Mouse (Mus musculus) neutrophil, adult 59 days (primary cell): Measurements from ENCODE around the gene Aste1. TPM values are rescaled to one million over a fixed set of nuclear protein-coding genes. Genes with fewer than 3 reads are reported as not detected.

Experiments
- total RNA-seq, 2 experiments: library from RNA; stranded (reverse); gene quantifications; 1 replicate in 1 of 2; 2 replicates in 1 of 2; pipeline ENCODE4 v1.2.4; 2023

The Aste1 gene
- 10 to 100 TPM; 23.5 to 24.0 TPM for total RNA-seq

GRCm38 (mm10) chr9:105395218-105395627, at the start of gene Aste1, which contains the start of gene Nek11:
Gene Aste1 (plus strand): TSS chr9:105395392.
Gene Nek11 (minus strand): TSS chr9:105395524.

Other genes with a start within 250 kb of the Aste1 start
- gene Nek11, start 132 bp downstream of the Aste1 start, total RNA-seq, result not detected
- 100 to 1,000 TPM; 142 to 150 TPM for gene Atp2c1, start 131.9 kb downstream of the Aste1 start, total RNA-seq
- gene Pik3r4, start 247.6 kb downstream of the Aste1 start, total RNA-seq, result 10 to 100 TPM; 18.9 to 25.1 TPM